Mouse (Mus musculus) forebrain, embryonic 13.5 days (tissue): ENCODE measurements around the gene Arhgef28. TPM values are rescaled to one million over a fixed set of nuclear protein-coding genes. Genes with fewer than 3 reads are reported as not detected.
A peak's percentile ranks its signal among the peaks of the same experiment; 100 is the strongest.
"Not testable (repeated sequence)": the region's sequence is repeated elsewhere in the genome, so short reads cannot be mapped to it uniquely, and the experiment has no call there.

Experiments used
- ATAC-seq: fragments of 200-750 bp; cut with Nextera tagmentation; 2 replicates; pipeline ENCODE4 v1.8.0; 2017
- H3K27ac ChIP-seq: fragments of 300-500 bp; sonication (generic); 2 replicates; pipeline ENCODE4 v1.5.1; 2015; ENCODE audit warnings: inconsistent platforms, mild to moderate bottlenecking, moderate library complexity
- H3K27me3 ChIP-seq: fragments of 300-500 bp; sonication (generic); 2 replicates; pipeline ENCODE4 v1.6.1; 2015; ENCODE audit warnings: mild to moderate bottlenecking, inconsistent platforms
- H3K36me3 ChIP-seq: fragments of 300-500 bp; sonication (generic); 2 replicates; pipeline ENCODE4 v1.6.1; 2015; ENCODE audit warnings: mild to moderate bottlenecking, inconsistent platforms; ENCODE audit not compliant: poor library complexity, severe bottlenecking
- H3K4me1 ChIP-seq: fragments of 300-500 bp; sonication (generic); 2 replicates; pipeline ENCODE4 v1.6.1; 2015; ENCODE audit warnings: inconsistent platforms
- H3K4me2 ChIP-seq: fragments of 300-500 bp; sonication (generic); 2 replicates; pipeline ENCODE4 v1.6.1; 2015; ENCODE audit warnings: inconsistent platforms, mild to moderate bottlenecking, moderate library complexity
- H3K4me3 ChIP-seq: fragments of 300-500 bp; sonication (generic); 2 replicates; pipeline ENCODE4 v1.5.1; 2015; ENCODE audit warnings: mild to moderate bottlenecking, inconsistent platforms
- H3K9ac ChIP-seq: fragments of 300-500 bp; sonication (generic); 2 replicates; pipeline ENCODE4 v1.6.1; 2015; ENCODE audit warnings: mild to moderate bottlenecking, inconsistent platforms
- H3K9me3 ChIP-seq: fragments of 300-500 bp; sonication (generic); replicated peaks from 2 replicates; pipeline ENCODE4 v1.6.1; 2016; ENCODE audit warnings: inconsistent platforms
- WGBS: fragments of 180-500 bp; shearing (Covaris S2); methylation state at CpG from one replicate; pipeline ENCODE4 v1.1.7; 2015; 5-methylcytosine and 5-hydroxymethylcytosine counted together
- polyA plus RNA-seq: library from polyadenylated mRNA; unstranded; fragments of >200 nt; fragmentation: Nextera tagmentation; extraction: Ambion mirVana; gene quantifications from 2 replicates; pipeline ENCODE4 v1.2.1, GENCODE M21; 2015

The Arhgef28 gene
- polyA plus RNA-seq, 1 experiment from 2014 or later: 7.0 TPM

GRCm38 (mm10) chr13:98120356-98121123 lies 85.7 kb downstream of the Arhgef28 start:
- Histone ChIP-seq H3K27me3 (0 out of 2 replicates have a peak, but pooled peaks cover 2% of the 10 kb centered on the region), H3K4me1 (peaks cover 8% of the 10 kb centered on the region; the same call in 1 of the 2 replicates), H3K4me3 (no peak overlapping the region), H3K9ac (no peak overlapping the region), H3K9me3 (no peaks in the 10 kb centered on the region), H3K36me3 (no peaks in the 10 kb centered on the region), H3K4me2 (no peak overlapping the region), H3K27ac (no peak overlapping the region)
- no peak for ATAC-seq
- WGBS: 76% methylated on average over 11 of the region's 11 CpGs

DNA sequence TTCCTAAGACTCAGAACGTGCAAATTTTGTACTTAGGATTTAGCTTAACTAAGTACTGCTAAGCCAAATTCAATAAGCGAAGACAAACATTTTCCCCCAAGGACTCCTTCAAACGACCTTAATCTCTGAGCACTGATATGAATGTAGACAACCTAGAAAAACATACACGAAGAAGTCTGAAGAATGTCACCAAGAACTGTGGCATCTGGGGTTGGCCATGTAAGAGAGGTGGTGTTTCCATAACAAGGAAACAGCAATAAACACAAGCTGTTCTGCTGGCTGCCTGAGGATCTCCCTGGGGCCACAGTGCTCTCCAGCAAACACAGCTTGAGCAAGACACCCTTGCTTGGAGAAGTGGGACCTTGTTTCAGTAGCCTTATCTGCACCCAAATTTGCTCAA lies 87.9 kb downstream of the Arhgef28 start:
- Histone ChIP-seq H3K9me3 (no peaks in the 10 kb centered on the region), H3K4me3 (no peak overlapping the region), H3K9ac (no peak overlapping the region), H3K27me3 (0 out of 2 replicates have a peak, but pooled peaks cover 2% of the 10 kb centered on the region), H3K36me3 (no peaks in the 10 kb centered on the region), H3K4me2 (no peak overlapping the region), H3K27ac (no peak overlapping the region), H3K4me1 (peaks cover 8% of the 10 kb centered on the region; the same call in 1 of the 2 replicates)
- no peak for ATAC-seq
- WGBS: 75% methylated on average over 4 of the region's 4 CpGs

DNA sequence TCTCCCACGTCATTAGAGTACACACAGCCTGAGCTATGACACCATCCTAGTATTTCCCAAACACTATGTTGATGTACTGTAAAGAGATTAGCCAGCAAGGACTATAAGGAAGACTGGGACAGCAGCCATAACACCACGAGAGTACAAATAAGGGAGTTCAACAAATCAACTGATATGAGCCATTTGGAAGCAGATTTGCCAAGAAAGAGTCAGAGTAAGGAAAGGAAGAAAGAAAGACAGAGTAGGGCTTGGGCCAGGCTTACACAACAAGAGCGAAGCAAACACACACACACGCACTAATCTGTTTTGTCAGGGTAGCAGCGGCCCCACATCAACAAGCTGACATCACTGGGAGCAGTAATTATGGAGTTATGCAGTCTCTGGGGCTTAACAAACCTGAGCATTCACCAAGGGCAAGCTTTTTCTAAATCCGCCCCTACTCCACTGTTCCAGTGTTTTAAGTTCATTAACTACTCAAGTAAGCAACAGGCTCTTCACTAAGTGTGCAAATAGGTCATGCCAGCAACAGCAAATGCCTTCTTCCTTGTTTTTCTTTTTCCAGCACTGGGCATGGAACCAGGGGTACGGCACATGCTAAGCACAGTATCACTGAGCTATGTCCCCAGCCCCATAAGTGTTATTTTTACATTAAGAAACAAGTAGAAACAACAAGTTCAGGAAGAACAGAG lies 88.5 kb downstream of the Arhgef28 start:
- no peak overlapping the region for H3K27ac ChIP-seq

GRCm38 (mm10) chr13:98115650-98116049 lies 90.6 kb downstream of the Arhgef28 start:
- WGBS: 82% methylated on average over 6 of the region's 6 CpGs

More for the DNA sequence above, 88.5 kb downstream of the Arhgef28 start:
- Histone ChIP-seq H3K9ac (no peak overlapping the region), H3K4me2 (no peak overlapping the region), H3K4me1 (peaks cover 8% of the 10 kb centered on the region; the same call in 1 of the 2 replicates), H3K9me3 (no peaks in the 10 kb centered on the region), H3K36me3 (no peaks in the 10 kb centered on the region), H3K4me3 (no peak overlapping the region), H3K27me3 (0 out of 2 replicates have a peak, but pooled peaks cover 3% of the 10 kb centered on the region)
- ATAC-seq: peak; percentile 61
- 43% methylated on average over 7 of the region's 7 CpGs for WGBS

DNA sequence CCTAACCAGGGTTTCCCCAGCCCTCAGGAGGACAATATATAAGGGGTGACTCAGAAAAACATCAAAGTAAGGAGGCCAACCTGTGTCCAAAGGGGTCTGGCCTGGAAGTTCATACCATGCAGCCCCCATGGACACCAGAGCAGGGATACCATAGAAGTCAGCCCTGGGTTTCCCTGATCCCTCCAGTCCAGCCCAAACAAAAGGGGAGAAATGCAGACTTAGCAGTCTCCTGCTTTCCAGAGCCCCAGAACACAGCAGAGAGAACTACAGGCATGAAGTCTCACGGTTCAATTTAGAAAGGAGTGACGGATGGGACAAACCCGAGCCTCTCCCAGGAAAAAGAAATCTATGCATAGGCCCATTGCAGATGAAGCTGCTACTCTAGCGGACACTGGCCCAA lies 91.2 kb downstream of the Arhgef28 start:
- H3K27me3 ChIP-seq: 0 out of 2 replicates have a peak, but pooled peaks cover 6% of the 10 kb centered on the region
- H3K4me3 ChIP-seq: no peak overlapping the region
- H3K9me3 ChIP-seq: no peaks in the 10 kb centered on the region
- H3K4me1 ChIP-seq: peaks cover 8% of the 10 kb centered on the region; the same call in 1 of the 2 replicates
- no peak for ATAC-seq
- no peak overlapping the region for H3K27ac ChIP-seq
- H3K4me2 ChIP-seq: no peak overlapping the region
- no peak overlapping the region for H3K9ac ChIP-seq
- H3K36me3 ChIP-seq: no peaks in the 10 kb centered on the region
- 83% methylated on average over 4 of the region's 4 CpGs for WGBS

More at GRCm38 (mm10) chr13:98115650-98116049, 90.6 kb downstream of the Arhgef28 start:
- no peak overlapping the region for H3K4me3 ChIP-seq
- H3K4me2 ChIP-seq: no peak overlapping the region
- no peak for ATAC-seq
- H3K9me3 ChIP-seq: no peaks in the 10 kb centered on the region
- no peaks in the 10 kb centered on the region for H3K36me3 ChIP-seq
- H3K27ac ChIP-seq: no peak overlapping the region
- H3K4me1 ChIP-seq: peaks cover 8% of the 10 kb centered on the region; the same call in 1 of the 2 replicates
- no peak overlapping the region for H3K9ac ChIP-seq
- 0 out of 2 replicates have a peak, but pooled peaks cover 6% of the 10 kb centered on the region for H3K27me3 ChIP-seq

DNA sequence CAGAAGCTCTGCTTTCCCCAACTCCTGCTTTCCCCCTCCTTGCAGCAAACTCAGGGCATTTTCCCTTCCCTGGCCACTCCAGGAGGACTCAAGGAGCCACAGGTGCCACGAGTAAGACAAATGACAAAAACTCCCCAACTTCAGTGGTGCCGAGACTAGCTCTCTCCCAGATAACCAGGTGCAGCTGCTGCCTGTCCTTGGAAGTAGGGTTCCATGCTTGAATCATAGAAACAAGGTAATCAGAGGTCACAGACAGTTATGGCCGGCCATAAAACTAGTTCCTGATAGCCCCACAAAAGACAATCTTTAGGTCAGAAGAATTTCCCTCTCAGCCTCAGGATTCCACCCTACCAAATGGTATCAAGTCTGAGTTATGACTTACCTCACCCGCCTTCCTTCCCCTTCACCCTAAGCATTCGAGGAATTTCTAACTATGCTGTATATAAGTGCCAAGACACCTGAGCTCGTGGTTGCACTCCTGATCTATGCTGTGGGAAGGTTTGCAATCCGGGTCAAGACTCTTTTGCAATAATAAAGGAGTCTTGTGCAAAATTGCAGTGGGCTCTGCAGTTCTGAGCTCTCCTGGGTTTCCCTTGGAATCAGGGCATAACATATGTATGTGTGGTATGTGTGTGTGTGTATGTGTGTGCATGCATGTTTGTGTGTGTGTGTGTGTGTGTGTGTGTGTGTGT lies 93.3 kb downstream of the Arhgef28 start:
- ATAC-seq: no peak
- H3K27ac ChIP-seq: no peak overlapping the region
- H3K4me1 ChIP-seq: peaks cover 8% of the 10 kb centered on the region; the same call in 1 of the 2 replicates
- no peak overlapping the region for H3K9ac ChIP-seq
- H3K9me3 ChIP-seq: no peaks in the 10 kb centered on the region
- 84% methylated on average over 7 of the region's 7 CpGs for WGBS
- H3K4me2 ChIP-seq: no peak overlapping the region
- H3K36me3 ChIP-seq: no peaks in the 10 kb centered on the region
- 0 out of 2 replicates have a peak, but pooled peaks cover 6% of the 10 kb centered on the region for H3K27me3 ChIP-seq
- no peak overlapping the region for H3K4me3 ChIP-seq

DNA sequence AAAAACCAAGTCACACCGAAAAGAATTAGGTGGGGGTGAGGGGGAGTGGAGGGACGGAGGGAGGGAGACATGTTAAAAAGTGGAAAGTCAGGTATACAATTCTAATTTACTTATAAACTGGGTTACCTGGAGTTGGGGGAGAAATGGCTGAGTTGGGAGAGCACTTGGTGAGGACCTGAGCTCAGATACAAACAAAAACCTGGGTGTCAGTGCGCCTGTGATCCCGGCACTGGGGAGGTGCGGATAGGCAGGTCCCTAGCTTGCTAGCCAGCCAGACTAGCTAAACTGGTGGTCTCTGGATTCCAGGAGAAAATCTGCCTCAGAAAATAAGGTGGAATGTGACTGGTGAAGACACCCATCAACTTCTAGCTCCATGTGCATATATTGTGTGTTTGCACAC lies 94.7 kb downstream of the Arhgef28 start:
- no peak overlapping the region for H3K4me2 ChIP-seq
- H3K27me3 ChIP-seq: 0 out of 2 replicates have a peak, but pooled peaks cover 6% of the 10 kb centered on the region
- no peaks in the 10 kb centered on the region for H3K4me1 ChIP-seq
- no peak overlapping the region for H3K4me3 ChIP-seq
- ATAC-seq: no peak
- no peak overlapping the region for H3K27ac ChIP-seq
- no peaks in the 10 kb centered on the region for H3K9me3 ChIP-seq
- no peaks in the 10 kb centered on the region for H3K36me3 ChIP-seq
- H3K9ac ChIP-seq: no peak overlapping the region
- 75% methylated on average over 5 of the region's 5 CpGs for WGBS

DNA sequence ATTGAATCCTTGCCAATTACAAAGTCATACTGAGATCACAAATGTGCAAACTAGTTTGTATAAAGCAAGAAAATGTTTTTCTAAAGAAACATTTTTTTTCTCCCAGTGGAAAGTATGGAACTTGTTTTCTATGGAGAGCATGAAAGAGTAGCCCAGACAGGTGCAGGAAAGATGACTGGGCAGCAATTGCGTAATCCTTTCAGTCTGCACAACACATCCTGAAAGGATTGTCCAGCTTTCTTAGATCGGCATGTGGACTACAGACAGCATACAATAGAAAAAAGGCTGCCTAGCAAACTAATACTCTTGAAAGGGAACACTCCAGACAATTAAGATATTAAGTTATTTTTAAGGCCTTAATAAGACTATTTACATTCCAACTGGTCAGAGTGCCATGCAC lies 95.2 kb downstream of the Arhgef28 start:
- WGBS: 50% methylated on average over 2 of the region's 2 CpGs
- H3K4me3 ChIP-seq: no peak overlapping the region
- H3K9me3 ChIP-seq: no peaks in the 10 kb centered on the region
- 0 out of 2 replicates have a peak, but pooled peaks cover 4% of the 10 kb centered on the region for H3K27me3 ChIP-seq
- H3K27ac ChIP-seq: no peak overlapping the region
- H3K4me2 ChIP-seq: no peak overlapping the region
- no peak overlapping the region for H3K9ac ChIP-seq
- H3K36me3 ChIP-seq: no peaks in the 10 kb centered on the region
- ATAC-seq: no peak
- no peaks in the 10 kb centered on the region for H3K4me1 ChIP-seq

DNA sequence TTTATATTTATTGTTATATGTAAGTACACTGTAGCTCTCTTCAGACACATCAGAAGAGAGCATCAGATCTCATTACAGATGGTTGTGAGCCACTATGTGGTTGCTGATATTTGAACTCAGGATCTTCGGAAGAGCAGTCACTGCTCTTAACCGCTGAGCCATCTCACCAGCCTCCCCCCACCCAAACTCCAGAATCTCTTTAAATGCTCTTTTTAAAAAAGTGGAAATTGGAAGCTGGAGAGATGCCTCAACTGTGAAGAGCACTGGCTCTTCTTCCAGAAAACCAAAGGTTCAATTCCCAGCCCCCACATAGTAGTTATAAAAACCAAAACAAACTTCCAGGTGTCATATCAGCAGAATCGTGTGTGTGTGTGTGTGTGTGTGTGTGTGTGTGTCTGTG lies 97.8 kb downstream of the Arhgef28 start:
- not testable (repeated sequence) for H3K4me3 ChIP-seq, ATAC-seq, H3K27me3 ChIP-seq, H3K27ac ChIP-seq, H3K4me1 ChIP-seq, H3K9me3 ChIP-seq, H3K9ac ChIP-seq, H3K36me3 ChIP-seq, H3K4me2 ChIP-seq
- 94% methylated on average over 3 of the region's 3 CpGs for WGBS

- Histone ChIP-seq H3K4me3 (no peak overlapping the region), H3K36me3 (no peaks in the 10 kb centered on the region), H3K4me2 (no peak overlapping the region), H3K9ac (no peak overlapping the region), H3K27me3 (0 out of 2 replicates have a peak, but pooled peaks cover 2% of the 10 kb centered on the region), H3K4me1 (no peaks in the 10 kb centered on the region), H3K9me3 (no peaks in the 10 kb centered on the region), H3K27ac (no peak overlapping the region)
- no peak for ATAC-seq
- WGBS: 79% methylated on average over 2 of the region's 2 CpGs
Observed at GRCm38 (mm10) chr13:98107621-98108020, 98.6 kb downstream of the Arhgef28 start.

GRCm38 (mm10) chr13:98095966-98096365 lies 110.3 kb downstream of the Arhgef28 start:
- H3K4me3 ChIP-seq: no peak overlapping the region
- no peaks in the 10 kb centered on the region for H3K27me3 ChIP-seq
- no peak overlapping the region for H3K9ac ChIP-seq
- H3K4me2 ChIP-seq: no peak overlapping the region
- H3K4me1 ChIP-seq: no peaks in the 10 kb centered on the region
- ATAC-seq: no peak
- H3K36me3 ChIP-seq: no peaks in the 10 kb centered on the region
- no peak overlapping the region for H3K27ac ChIP-seq
- WGBS: 44% methylated on average over 4 of the region's 4 CpGs
- H3K9me3 ChIP-seq: no peaks in the 10 kb centered on the region

DNA sequence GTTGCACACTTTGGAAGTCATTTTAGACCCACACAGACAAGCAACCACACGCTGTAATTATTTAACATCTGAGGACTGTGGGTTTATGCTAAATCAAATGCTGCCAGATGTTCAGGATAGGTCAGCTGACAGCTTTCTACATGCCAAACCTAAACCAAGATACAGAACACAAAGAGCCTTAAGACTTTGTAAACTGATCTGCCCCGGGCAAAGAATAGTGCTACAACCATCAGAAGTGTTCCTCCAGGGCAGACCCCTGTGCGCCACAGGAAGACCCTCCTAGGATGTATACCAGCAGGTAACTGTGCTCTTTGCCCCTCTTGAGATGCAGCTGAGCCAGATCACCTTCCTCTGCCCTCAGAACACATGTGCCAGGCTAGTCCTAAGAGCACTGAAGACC lies 111.9 kb downstream of the Arhgef28 start:
- no peak for ATAC-seq
- H3K9ac ChIP-seq: no peak overlapping the region
- H3K4me3 ChIP-seq: no peak overlapping the region
- no peak overlapping the region for H3K4me2 ChIP-seq
- no peaks in the 10 kb centered on the region for H3K9me3 ChIP-seq
- H3K27me3 ChIP-seq: no peaks in the 10 kb centered on the region
- H3K4me1 ChIP-seq: no peaks in the 10 kb centered on the region
- H3K27ac ChIP-seq: no peak overlapping the region
- WGBS: 77% methylated on average over 3 of the region's 3 CpGs
- no peaks in the 10 kb centered on the region for H3K36me3 ChIP-seq
